Mouse (Mus musculus) G1E (cell line): ENCODE measurements around the gene Klhl3.

Experiments used
- CTCF ChIP-seq: IDR thresholded peaks from 2 replicates; pipeline ENCODE4 v1.5.1; 2012; ENCODE audit warnings: low read depth, low read length, inconsistent platforms, mixed read lengths
- GATA1 ChIP-seq: IDR thresholded peaks from 2 replicates; pipeline ENCODE4 v1.6.1; 2012; ENCODE audit warnings: borderline replicate concordance, low read length, inconsistent platforms, mixed read lengths
- POLR2AphosphoS5 ChIP-seq: IDR thresholded peaks from 2 replicates; pipeline ENCODE4 v1.6.1; 2012; ENCODE audit warnings: low read depth, low read length, inconsistent platforms; ENCODE audit not compliant: insufficient replicate concordance
- TAL1 ChIP-seq: conservative IDR thresholded peaks from 2 replicates; pipeline ENCODE4 v1.6.1; 2012; ENCODE audit warnings: low read depth, low read length, inconsistent platforms, mixed read lengths

GRCm38 (mm10) chr13:58056618-58057017 is 56.8 kb downstream of the Klhl3 start:
- TF ChIP-seq CTCF (no peak), GATA1 (no peak), TAL1 (no peak), POLR2AphosphoS5 (no peak)
